In genomic region chr10:128820217-128820616, GRCm38 (mm10) we compare ENCODE assay signal across 15 mouse cellular contexts. TPM values are rescaled to one million over a fixed set of nuclear protein-coding genes. Genes with fewer than 3 reads are reported as not detected.
DNase-seq lines count a peak whose midpoint lies in the region; ATAC-seq and TF ChIP-seq lines count a peak whose summit lies in the region.
"Had no signal": no experiment of that assay in that cellular context is flagged by ENCODE, and none has a peak within 500 bp of the region (broad histone marks: within the 10 kb centered on the region; RNA-seq: fewer than 3 reads in every experiment).

No protein-coding gene starts in this region.

- H3K79me2 ChIP-seq in CH12.LX (replicated peaks; ENCODE audit: control insufficient read depth, extremely low read depth, insufficient read depth, poor library complexity, severe bottlenecking) = peaks cover 38% of the 10 kb centered on the region

- no peak for TF ChIP-seq RAD21 in CH12.LX (IDR thresholded peaks at IDR 0.05; ENCODE audit: low read depth, low read length)

- no peak overlapping the region for H3K9ac ChIP-seq in CH12.LX (ENCODE audit: insufficient read depth, low read depth)
- H3K9ac ChIP-seq in liver, embryonic 12.5 days = peak overlapping the region; percentile 75

- DNase-seq in cerebellum, adult 9-11 months = peak; percentile 33
- DNase-seq in cerebellum, postnatal 36 days = no peak
- DNase-seq in layer of hippocampus, adult 18-20 months (ENCODE audit: low spot score in 2 of 2) = peak; percentile 42 to 69
- DNase-seq in layer of hippocampus, postnatal 10 days (ENCODE audit: low spot score in 2 of 2) = no peak
- no peak for DNase-seq in CH12.LX (ENCODE audit: extremely low read depth)
- DNase-seq in left cerebral cortex, adult 8-10 months (ENCODE audit: low spot score in 2 of 2) = no peak
- DNase-seq in kidney, adult 9 months = no peak
- DNase-seq: heart, postnatal 14 days; kidney, postnatal 25 days; lung, postnatal 14 days; thymus, adult 18-20 months had no signal

- no peak overlapping the region for H3K4me3 ChIP-seq in CH12.LX (replicated peaks in 1 of 3; ENCODE audit: low read depth in 2 of 3, low read length in 2 of 3, poor library complexity in 1 of 3)
- peak overlapping the region; percentile 92 for H3K4me3 ChIP-seq in liver, embryonic 12.5 days

- no peak for ATAC-seq in liver, embryonic 12.5 days
- ATAC-seq: activated CD4-positive, CD25-positive, alpha-beta regulatory T cell, adult 4 months; midbrain, embryonic 16.5 days had no signal

- no peak for TF ChIP-seq POLR2A in CH12.LX (IDR thresholded peaks at IDR 0.05; ENCODE audit: low read depth, low read length)

- dilution Hi-C loops in CH12.LX (cut with MboI; ENCODE audit: extremely low pct_ligation_motif_present, extremely low pct_unique_long_range_greater_than_20kb, low sequenced_read_pairs) = no loop called here

- no peak for TF ChIP-seq CTCF in CH12.LX (conservative IDR thresholded peaks at IDR 0.05 in 1 of 2, IDR thresholded peaks at IDR 0.05 in 1 of 2; ENCODE audit: low read depth in 2 of 2, low read length in 2 of 2)

- in situ Hi-C loops in CH12.LX (cut with MboI; ENCODE audit: low pct_ligation_motif_present, low pct_unique_long_range_greater_than_20kb, low sequenced_read_pairs) = loop anchor here (5.0 kb wide), 1 partner anchor 48 kb away; no protein-coding TSS in a partner anchor

- no peaks in the 10 kb centered on the region for H3K9me3 ChIP-seq in CH12.LX (replicated peaks; ENCODE audit: low read length)
- no peaks in the 10 kb centered on the region for H3K9me3 ChIP-seq in liver, embryonic 12.5 days (replicated peaks)
- H3K9me3 ChIP-seq: neural tube, embryonic 13.5 days had no signal

- H3K27me3 ChIP-seq in CH12.LX (replicated peaks) = no peaks in the 10 kb centered on the region
- no peaks in the 10 kb centered on the region for H3K27me3 ChIP-seq in liver, embryonic 12.5 days (replicated peaks)
- H3K27me3 ChIP-seq: neural tube, embryonic 13.5 days had no signal

- H3K4me1 ChIP-seq in CH12.LX (ENCODE audit: control insufficient read depth in 1 of 2, insufficient read depth in 2 of 2) = peaks cover 0 to 28% of the 10 kb centered on the region in 2 experiments; a peak in 2 of 4 replicates
- H3K4me1 ChIP-seq in liver, embryonic 12.5 days = peaks cover 30% of the 10 kb centered on the region

- no peak overlapping the region for H3K27ac ChIP-seq in CH12.LX (ENCODE audit: insufficient read depth, low read depth)
- no peak overlapping the region for H3K27ac ChIP-seq in liver, embryonic 12.5 days
- H3K27ac ChIP-seq: neural tube, embryonic 13.5 days had no signal

- 85% methylated on average over 4 of the region's 4 CpGs for WGBS in liver, embryonic 12.5 days (ENCODE audit: insufficient replicate concordance)

- TF ChIP-seq EP300 in CH12.LX (IDR thresholded peaks at IDR 0.05; ENCODE audit: low read length) = no peak

- peak overlapping the region; percentile 49; the same call in 1 of the 2 replicates for H3K4me2 ChIP-seq in CH12.LX (ENCODE audit: insufficient read depth, low read depth, poor library complexity, severe bottlenecking)
- peak overlapping the region; percentile 87 for H3K4me2 ChIP-seq in liver, embryonic 12.5 days

- H3K36me3 ChIP-seq in CH12.LX (replicated peaks in 1 of 2; ENCODE audit: control insufficient read depth in 1 of 2, insufficient read depth in 1 of 2, low read length in 1 of 2) = peaks cover 35 to 63% of the 10 kb centered on the region in 2 experiments
- H3K36me3 ChIP-seq in liver, embryonic 12.5 days = peaks cover 58% of the 10 kb centered on the region

TF ChIP-seq in CH12.LX, 34 proteins besides CTCF, POLR2A, EP300 and RAD21:
- no peak for TF ChIP-seq MYC (IDR thresholded peaks at IDR 0.05; ENCODE audit: low read depth, low read length)
TF ChIP-seq in CH12.LX: peak in this region for 0.

RNA-seq across cellular contexts. Expression of gene Ormdl2, which starts 1.2 kb away (rescaled TPM):
- 10 to 100 TPM in 1 of 2 experiments, 1 to 10 TPM in 1; 9.3 to 10.4 TPM for total RNA-seq in layer of hippocampus, adult 18-20 months (2021)
- total RNA-seq in layer of hippocampus, postnatal 10 days (2021) = 1 to 10 TPM; 3.7 to 6.0 TPM
- total RNA-seq in CH12.LX (2012; rRNA removed) (56.1 and 73.7 TPM in 2 replicates), CH12.LX (2014; rRNA removed) (116 and 123 TPM in 2 replicates)
- 52.1 and 65.8 TPM in 2 replicates for polyA plus RNA-seq in CH12.LX (2012; ENCODE audit: insufficient read length, low read depth)
- 82.5 and 85.8 TPM in 2 replicates for polyA plus RNA-seq in liver, embryonic 12.5 days (2016; fragmentation: Nextera tagmentation; extraction: Ambion mirVana)
- 1 to 10 TPM; 6.5 to 8.7 (median 7.8) TPM for total RNA-seq in left cerebral cortex, adult 8-10 months (2022)

RNA-seq across cellular contexts. Expression of gene Sarnp, which starts 3.1 kb away (rescaled TPM):
- 10 to 100 TPM; 37.7 to 38.2 TPM for total RNA-seq in layer of hippocampus, adult 18-20 months (2021)
- 10 to 100 TPM; 40.9 to 48.2 TPM for total RNA-seq in layer of hippocampus, postnatal 10 days (2021)
- total RNA-seq in CH12.LX (2012; rRNA removed) (75.4 and 94.6 TPM in 2 replicates), CH12.LX (2014; rRNA removed) (170 and 198 TPM in 2 replicates)
- polyA plus RNA-seq in CH12.LX (2012; ENCODE audit: insufficient read length, low read depth) = 201 and 283 TPM in 2 replicates
- 154 and 161 TPM in 2 replicates for polyA plus RNA-seq in liver, embryonic 12.5 days (2016; fragmentation: Nextera tagmentation; extraction: Ambion mirVana)
- 10 to 100 TPM; 29.7 to 35.2 (median 31.2) TPM for total RNA-seq in left cerebral cortex, adult 8-10 months (2022)

RNA-seq across cellular contexts. Expression of gene Tmem198b, which starts 16.0 kb away (rescaled TPM):
- total RNA-seq in layer of hippocampus, adult 18-20 months (2021) = 1 to 10 TPM; 7.9 to 8.1 TPM
- 10 to 100 TPM; 13.9 to 17.6 TPM for total RNA-seq in layer of hippocampus, postnatal 10 days (2021)
- total RNA-seq in CH12.LX (2012; rRNA removed) = 1.2 and 2.0 TPM in 2 replicates
- total RNA-seq in CH12.LX (2014; rRNA removed) = 2.0 and 2.6 TPM in 2 replicates
- polyA plus RNA-seq in CH12.LX (2012; ENCODE audit: insufficient read length, low read depth) = 4.5 and 4.7 TPM in 2 replicates
- polyA plus RNA-seq in liver, embryonic 12.5 days (2016; fragmentation: Nextera tagmentation; extraction: Ambion mirVana) = 3.7 and 3.9 TPM in 2 replicates
- 10 to 100 TPM; 10.5 to 12.0 (median 11.4) TPM for total RNA-seq in left cerebral cortex, adult 8-10 months (2022)

RNA-seq across cellular contexts. Expression of gene Dnajc14, which starts 16.4 kb away (rescaled TPM):
- 10 to 100 TPM; 63.8 to 64.8 TPM for total RNA-seq in layer of hippocampus, adult 18-20 months (2021)
- 10 to 100 TPM; 59.9 to 65.7 TPM for total RNA-seq in layer of hippocampus, postnatal 10 days (2021)
- total RNA-seq in CH12.LX (2012; rRNA removed) (33.4 and 33.7 TPM in 2 replicates), CH12.LX (2014; rRNA removed) (24.8 and 25.3 TPM in 2 replicates)
- 32.6 and 32.8 TPM in 2 replicates for polyA plus RNA-seq in CH12.LX (2012; ENCODE audit: insufficient read length, low read depth)
- polyA plus RNA-seq in liver, embryonic 12.5 days (2016; fragmentation: Nextera tagmentation; extraction: Ambion mirVana) = 27.9 and 29.1 TPM in 2 replicates
- total RNA-seq in left cerebral cortex, adult 8-10 months (2022) = 10 to 100 TPM; 62.4 to 73.2 (median 65.8) TPM

RNA-seq across cellular contexts. Expression of gene Mmp19, which starts 29.5 kb away (rescaled TPM):
- under 1 TPM; 0.43 to 0.50 TPM for total RNA-seq in layer of hippocampus, adult 18-20 months (2021)
- total RNA-seq in layer of hippocampus, postnatal 10 days (2021) = under 1 TPM; 0.53 to 0.89 TPM
- total RNA-seq in CH12.LX (2012; rRNA removed) = 0.76 and 1.3 TPM in 2 replicates
- total RNA-seq in CH12.LX (2014; rRNA removed) = 0.39 and 0.50 TPM in 2 replicates
- polyA plus RNA-seq in CH12.LX (2012; ENCODE audit: insufficient read length, low read depth) = 0.57 and 0.72 TPM in 2 replicates
- polyA plus RNA-seq in liver, embryonic 12.5 days (2016; fragmentation: Nextera tagmentation; extraction: Ambion mirVana) = 5.5 and 6.8 TPM in 2 replicates
- 1 to 10 TPM in 1 of 4 experiments, under 1 TPM in 3; 0.59 to 1.8 (median 0.85) TPM for total RNA-seq in left cerebral cortex, adult 8-10 months (2022)
- polyA plus RNA-seq: activated CD4-positive, CD25-positive, alpha-beta regulatory T cell, adult 4 months had no signal

Comparison
In these comparisons a context has a peak if more than half of its experiments do, and no peak if none do; other contexts are left out.
1. DNase-seq: peak in cerebellum, adult 9-11 months (single experiment) and layer of hippocampus, adult 18-20 months (2 of 2); none in cerebellum, postnatal 36 days (0 of 2), layer of hippocampus, postnatal 10 days (0 of 2), CH12.LX (single experiment), left cerebral cortex, adult 8-10 months (0 of 2) and kidney, adult 9 months (single experiment).
2. RNA of gene Ormdl2, which starts 1.2 kb away (total RNA-seq): 56.1 to 123 TPM in CH12.LX; 9.3 to 10.4 TPM in layer of hippocampus, adult 18-20 months, 6.5 to 8.7 TPM in left cerebral cortex, adult 8-10 months and 3.7 to 6.0 TPM in layer of hippocampus, postnatal 10 days; every median in the first group is over 4 times any median in the second.